Mouse (Mus musculus) urinary bladder, postnatal 14 days (tissue): ENCODE measurements at regions not wholly inside any gene's neighbourhood (a gene's known extent, or its start where the extent isn't known, plus 50 kb on each side); places are given as distances from the start of the nearest gene placed in this dataset.

Experiments
- DNase-seq: peaks from one replicate; pipeline ENCODE4 v3.0.0; 2021; ENCODE audit warnings: low spot score

DNA sequence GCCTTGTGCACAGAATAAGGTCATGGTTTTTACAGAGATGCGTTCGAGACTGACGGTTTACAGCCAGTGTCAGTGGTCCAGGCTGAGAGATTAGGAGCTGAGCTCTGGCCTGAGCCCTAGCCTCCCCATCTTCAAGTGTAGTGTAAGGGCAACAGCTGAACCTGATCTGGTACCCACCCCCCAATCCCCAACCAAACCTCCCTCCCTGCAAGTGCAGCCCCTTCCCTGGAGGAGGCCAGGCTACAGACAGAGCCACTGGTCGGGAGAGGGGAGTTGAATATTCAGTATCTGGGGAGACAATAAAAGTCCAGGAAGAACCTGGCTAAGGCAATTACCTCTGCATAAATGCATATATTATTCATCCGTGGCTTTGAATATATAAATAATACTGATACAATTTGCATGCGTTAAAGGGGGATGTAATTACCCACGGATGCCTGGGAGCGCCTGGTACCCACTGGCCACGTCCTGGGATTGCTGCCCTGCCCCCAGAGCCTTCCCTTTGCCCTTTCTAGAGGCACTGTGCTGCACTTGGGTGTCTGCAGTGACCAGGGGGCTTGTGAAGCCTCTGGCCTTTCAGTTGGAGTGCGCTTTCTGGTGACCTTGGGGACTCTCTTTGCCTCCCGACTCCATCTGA, 95.5 kb upstream of the Mvb12b start:
- no peak for DNase-seq

DNA sequence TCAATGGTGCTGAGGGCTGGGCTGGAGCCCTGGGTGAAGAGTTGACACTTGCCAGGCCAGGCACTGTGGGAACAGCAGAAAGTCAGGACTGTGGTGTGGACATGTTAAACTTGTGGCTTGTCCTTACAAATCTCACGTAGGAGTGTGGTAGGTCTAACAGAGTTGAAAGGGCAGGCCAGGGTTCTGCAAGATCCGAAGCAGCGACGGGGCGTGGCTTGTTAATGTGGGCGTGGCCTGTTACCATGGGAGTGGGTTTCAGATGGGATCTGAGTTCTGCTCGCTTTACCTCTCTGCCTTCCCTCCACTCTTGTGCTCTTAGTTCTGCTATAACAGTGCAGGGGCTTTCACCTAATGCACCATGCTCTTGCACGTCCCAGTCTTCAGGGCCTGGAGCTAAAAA, 94.2 kb upstream of the Mvb12b start:
- no peak for DNase-seq

- DNase-seq = no peak
Measured at GRCm38 (mm10) chr2:33981321-33981720, 93.6 kb upstream of the Mvb12b start.

GRCm38 (mm10) chr2:33980884-33981283, 93.1 kb upstream of the Mvb12b start:
- DNase-seq = no peak

DNA sequence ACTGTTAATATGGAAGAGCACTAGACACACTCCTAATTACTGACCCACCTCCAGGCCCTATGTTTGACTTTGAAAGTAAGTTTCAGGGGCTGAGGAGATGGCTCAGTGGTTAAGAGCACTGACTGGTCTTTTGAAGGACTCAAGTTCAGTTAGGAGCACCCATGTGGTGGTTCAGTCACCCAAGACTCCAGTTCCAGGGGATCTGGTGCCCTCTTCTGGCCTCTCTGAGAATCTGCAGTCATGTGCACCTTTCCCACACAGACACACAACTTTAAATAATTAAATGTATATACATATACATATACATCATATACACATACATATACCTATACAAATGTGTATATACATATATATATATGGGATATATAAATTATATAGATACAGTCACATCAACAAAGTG, 91.5 kb upstream of the Mvb12b start:
- DNase-seq = no peak

DNA sequence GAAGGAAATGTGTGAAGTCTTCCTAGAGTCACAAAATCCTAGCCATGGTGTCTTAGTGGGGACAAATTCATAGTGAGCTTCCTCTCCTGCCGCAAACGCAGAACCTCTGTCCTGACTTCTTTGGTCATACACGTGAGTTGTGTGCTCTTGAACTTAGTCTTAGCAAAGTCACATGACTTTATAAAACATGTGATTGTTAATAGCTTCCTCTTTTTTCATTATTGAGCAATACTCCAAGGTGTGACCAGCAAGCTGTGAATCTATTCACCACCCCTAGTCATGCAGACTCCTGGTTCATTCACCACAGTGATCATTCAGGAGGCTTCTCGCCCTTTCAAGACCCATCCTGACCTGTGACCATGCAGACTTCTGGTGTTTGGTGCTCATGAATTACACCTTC, 90.8 kb upstream of the Mvb12b start:
- DNase-seq = no peak

- no peak for DNase-seq
Measured at GRCm38 (mm10) chr2:33977576-33978352, 90.0 kb upstream of the Mvb12b start.

DNA sequence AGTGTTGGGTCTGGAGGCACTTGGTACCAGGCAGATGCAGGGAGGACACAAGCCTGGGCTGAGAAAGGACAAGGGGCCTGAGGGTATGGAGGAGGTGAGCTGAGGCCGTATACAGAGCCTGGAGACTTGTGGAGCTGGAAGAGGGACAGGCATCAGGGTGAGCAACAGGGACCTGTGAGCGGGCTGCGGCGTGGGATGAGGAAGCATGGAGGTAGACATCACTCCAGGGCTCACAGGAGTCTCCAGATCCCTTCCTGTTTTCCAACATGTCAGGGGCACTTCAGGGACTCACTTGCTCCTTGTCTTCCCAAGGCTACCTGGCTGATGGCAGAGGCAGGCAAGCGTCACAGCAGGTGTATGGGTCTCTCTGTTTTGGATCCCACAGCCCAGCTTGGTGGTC, 89.4 kb upstream of the Mvb12b start:
- DNase-seq = no peak

- no peak for DNase-seq
Measured at GRCm38 (mm10) chr2:33976183-33976582, 88.4 kb upstream of the Mvb12b start.

GRCm38 (mm10) chr2:33975423-33976127, 87.8 kb upstream of the Mvb12b start:
- DNase-seq = no peak

DNA sequence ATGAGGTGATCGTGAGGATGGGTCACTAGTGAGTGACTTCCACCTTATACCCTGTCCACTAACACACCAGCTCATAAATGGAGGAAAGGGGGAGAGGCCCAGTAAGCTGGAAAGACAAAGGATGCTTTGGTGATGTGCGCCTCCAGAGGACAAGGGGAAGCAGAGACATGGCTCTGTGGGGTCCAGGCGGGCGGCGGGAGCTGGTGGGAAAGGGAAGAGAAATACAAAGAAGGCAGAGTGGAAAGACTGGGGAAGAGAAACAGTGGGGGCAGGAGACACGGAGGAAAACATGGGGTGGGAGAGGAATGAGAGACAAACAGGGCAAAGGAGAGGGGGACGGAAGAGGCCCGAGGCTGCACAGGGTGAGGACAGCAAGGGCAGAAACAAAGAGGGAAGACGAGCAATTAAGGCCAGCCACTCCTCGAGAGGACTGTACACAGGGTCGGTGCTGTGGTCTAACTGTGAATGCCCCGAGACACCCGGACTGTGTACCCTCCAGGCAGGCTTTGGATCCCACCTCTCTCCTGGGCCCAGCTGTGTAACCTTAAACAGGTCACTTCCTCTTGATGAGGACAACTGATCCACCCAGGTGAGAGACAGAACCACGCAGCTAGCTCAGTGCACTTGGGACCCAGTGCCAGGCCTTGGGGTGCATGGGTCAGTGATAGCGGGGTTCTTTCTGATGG, 87.1 kb upstream of the Mvb12b start:
- DNase-seq = no peak

GRCm38 (mm10) chr2:33974031-33974430, 86.3 kb upstream of the Mvb12b start:
- DNase-seq = no peak

GRCm38 (mm10) chr2:33973213-33973834, 85.6 kb upstream of the Mvb12b start:
- peak; percentile 74 for DNase-seq

DNA sequence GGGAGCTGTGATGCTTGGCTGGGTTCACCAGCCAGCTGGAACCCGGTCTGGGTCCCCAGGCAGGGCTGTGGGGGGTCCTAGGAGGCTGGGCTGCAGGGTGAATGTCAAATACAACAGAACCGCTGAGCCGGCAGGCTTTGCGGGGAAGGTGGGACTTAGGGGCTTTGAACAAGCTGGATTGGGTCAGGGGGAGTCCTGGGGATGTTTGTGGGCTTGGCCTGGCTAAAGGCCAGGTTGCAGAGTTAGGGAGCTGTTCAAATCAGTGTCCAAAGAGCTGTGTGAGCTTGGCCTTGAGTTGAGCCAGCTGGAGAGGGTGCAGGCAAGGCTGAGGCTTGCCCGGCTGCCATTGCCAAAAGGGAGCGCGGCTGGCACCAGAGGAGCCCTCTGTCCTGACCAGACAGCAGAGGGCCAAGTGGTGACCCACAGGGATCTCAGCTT, 79.3 kb upstream of the Mvb12b start:
- DNase-seq = no peak

DNA sequence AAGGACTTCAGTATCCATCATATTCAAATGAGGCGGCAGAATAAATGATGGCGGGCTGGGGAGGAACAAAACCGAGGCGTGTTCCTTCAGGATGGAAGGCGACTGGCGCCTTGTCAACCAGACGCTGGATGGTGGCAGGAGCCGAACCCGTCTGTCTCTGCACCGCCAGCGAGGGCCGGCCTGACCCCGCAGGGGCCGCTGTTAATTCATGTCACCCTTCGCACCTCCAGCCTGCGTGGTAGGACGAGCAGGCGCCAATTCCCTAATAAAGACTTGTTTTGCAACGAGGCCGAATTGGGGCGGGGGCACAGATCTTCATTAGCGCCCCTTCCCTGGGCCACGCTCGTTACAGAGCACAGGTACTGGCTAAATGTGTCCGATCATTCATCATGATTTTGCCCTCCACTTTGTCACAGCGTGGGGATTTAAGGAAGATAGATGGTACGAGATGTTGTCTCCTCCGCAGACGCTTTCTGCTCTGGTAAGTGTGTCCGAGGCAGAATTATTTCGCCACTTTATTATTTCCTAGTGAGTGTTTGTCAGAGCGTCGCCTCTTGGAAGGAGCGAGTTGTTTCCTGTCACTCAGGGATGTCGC, 78.7 kb upstream of the Mvb12b start:
- no peak for DNase-seq

DNA sequence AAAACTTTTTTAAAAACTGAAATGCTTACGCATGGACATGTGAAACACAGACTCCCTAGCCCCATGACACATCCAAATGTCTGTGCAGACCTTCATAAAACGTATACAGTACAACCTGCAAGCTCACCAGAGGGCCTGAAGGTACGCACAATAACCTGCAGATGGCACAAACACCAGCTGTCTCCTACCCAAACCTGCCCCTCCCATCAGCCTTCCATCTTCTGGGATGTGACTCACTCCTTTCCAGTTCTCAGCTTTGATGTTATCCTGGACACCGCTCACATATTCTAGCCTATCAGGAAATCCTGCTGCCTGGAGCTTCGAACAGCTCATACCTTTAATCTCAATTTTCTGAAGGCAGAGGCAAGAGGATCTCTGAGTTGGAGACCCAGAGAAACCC, 76.3 kb upstream of the Mvb12b start:
- DNase-seq = no peak

GRCm38 (mm10) chr2:33962355-33963037, 74.8 kb upstream of the Mvb12b start:
- DNase-seq = no peak

DNA sequence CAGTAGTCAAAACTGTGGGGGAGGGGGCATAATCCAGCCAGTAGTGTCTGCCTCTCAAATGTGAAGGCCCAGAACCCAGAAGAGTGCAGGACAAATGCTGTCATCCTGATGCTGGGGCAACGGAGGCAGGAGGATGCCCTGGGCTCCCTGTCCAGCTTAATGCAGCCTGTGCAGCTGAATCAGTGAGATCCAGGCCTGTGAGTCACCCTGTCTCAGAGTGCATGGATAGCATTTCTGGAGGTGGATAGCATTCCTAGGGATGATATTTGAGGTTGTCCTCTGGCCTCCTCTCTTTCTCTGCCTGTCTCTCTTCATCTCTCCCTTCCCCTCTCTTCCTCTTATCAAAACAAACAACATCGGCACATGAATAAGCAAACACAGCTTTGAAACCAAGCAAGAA, 73.8 kb upstream of the Mvb12b start:
- DNase-seq = no peak

GRCm38 (mm10) chr2:33957754-33958153, 70.0 kb upstream of the Mvb12b start:
- peak; percentile 29 for DNase-seq

GRCm38 (mm10) chr2:33944301-33944700, 56.6 kb upstream of the Mvb12b start:
- DNase-seq = no peak

DNA sequence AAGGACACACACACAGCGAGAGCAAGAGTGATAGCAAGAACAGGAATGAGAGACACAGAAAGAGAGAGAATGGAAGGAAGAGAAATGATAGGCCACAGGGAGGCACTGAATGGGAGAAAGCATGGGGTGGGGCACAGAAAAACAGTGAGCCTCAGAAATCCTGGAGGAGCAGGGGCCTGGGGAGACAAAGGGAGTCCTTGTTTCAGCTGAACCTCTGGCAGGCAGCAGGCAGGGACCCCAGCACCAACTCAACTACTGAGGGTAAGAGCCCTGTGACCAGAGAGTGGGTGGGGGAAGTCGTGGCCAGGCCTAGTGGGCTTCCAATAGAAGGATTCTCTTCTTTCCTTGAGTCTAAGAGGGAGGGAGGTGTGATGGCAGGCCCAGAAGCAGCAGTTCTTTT, 54.3 kb upstream of the Mvb12b start:
- no peak for DNase-seq
